Mouse (Mus musculus): ENCODE results near the gene Gm9821. TPM values are rescaled to one million over a fixed set of nuclear protein-coding genes. Genes with fewer than 3 reads are reported as not detected.

Gm9821 gene
- total RNA-seq (2014; rRNA removed) (not detected in 2 replicates), polyA plus RNA-seq (2012; rRNA removed) (not detected in 2 replicates)

GRCm38 (mm10) chr2:91945483-91945882 is at the start of gene Gm9821:
TSS of gene Gm9821 (plus strand) at chr2:91945703.
- peaks cover 6% of the 10 kb centered on the region for H3K4me1 ChIP-seq (ENCODE audit: control insufficient read depth, insufficient read depth, low read length)
- H3K9ac ChIP-seq (ENCODE audit: low read depth, low read length), result no peak within 1 kb of the TSS
- H3K36me3 ChIP-seq (ENCODE audit: control insufficient read depth, insufficient read depth, low read length), result peaks cover 2% of the 10 kb centered on the region; the same call in 1 of the 2 replicates
- H3K79me2 ChIP-seq (ENCODE audit: control insufficient read depth, insufficient read depth, low read length), result peaks cover 29% of the 10 kb centered on the region
- TF ChIP-seq POLR2A (IDR thresholded peaks at IDR 0.05; ENCODE audit: extremely low read depth, insufficient read depth, low read length) (no peak), CTCF (IDR thresholded peaks at IDR 0.05; ENCODE audit: low read depth, low read length) (no peak)
- DNase-seq (ENCODE audit: extremely low read depth, low read depth, low spot score), result no peak
- no peaks in the 10 kb centered on the region for H3K27me3 ChIP-seq (ENCODE audit: control insufficient read depth, insufficient read depth, low read length)
- 96% methylated on average over 18 of the region's 18 CpGs for WGBS
- no peak within 1 kb of the TSS for H3K27ac ChIP-seq (replicated peaks; ENCODE audit: insufficient read depth, low read depth, low read length)
- no peak within 1 kb of the TSS for H3K4me3 ChIP-seq (ENCODE audit: insufficient read depth, low read depth, low read length)

- Histone ChIP-seq H3K79me2 (ENCODE audit: control insufficient read depth, insufficient read depth, low read length) (no peaks in the 10 kb centered on the region), H3K27me3 (ENCODE audit: control insufficient read depth, insufficient read depth, low read length) (no peaks in the 10 kb centered on the region), H3K9ac (ENCODE audit: low read depth, low read length) (no peak overlapping the region), H3K4me3 (ENCODE audit: insufficient read depth, low read depth, low read length) (no peak overlapping the region), H3K27ac (replicated peaks; ENCODE audit: insufficient read depth, low read depth, low read length) (no peak overlapping the region), H3K4me1 (ENCODE audit: control insufficient read depth, insufficient read depth, low read length) (no peaks in the 10 kb centered on the region), H3K36me3 (ENCODE audit: control insufficient read depth, insufficient read depth, low read length) (peaks cover 41% of the 10 kb centered on the region)
- DNase-seq (ENCODE audit: extremely low read depth, low read depth, low spot score), result no peak
- no peak for TF ChIP-seq POLR2A (IDR thresholded peaks at IDR 0.05; ENCODE audit: extremely low read depth, insufficient read depth, low read length)
- TF ChIP-seq CTCF (IDR thresholded peaks at IDR 0.05; ENCODE audit: low read depth, low read length), result no peak
These were observed 47.5 kb upstream of the Gm9821 start for GRCm38 (mm10) chr2:91897968-91898367.

- Histone ChIP-seq H3K4me3 (ENCODE audit: insufficient read depth, low read depth, low read length) (no peak overlapping the region), H3K36me3 (ENCODE audit: control insufficient read depth, insufficient read depth, low read length) (peaks cover 37% of the 10 kb centered on the region), H3K27ac (replicated peaks; ENCODE audit: insufficient read depth, low read depth, low read length) (no peak overlapping the region), H3K79me2 (ENCODE audit: control insufficient read depth, insufficient read depth, low read length) (no peaks in the 10 kb centered on the region), H3K9ac (ENCODE audit: low read depth, low read length) (no peak overlapping the region), H3K4me1 (ENCODE audit: control insufficient read depth, insufficient read depth, low read length) (no peaks in the 10 kb centered on the region), H3K27me3 (ENCODE audit: control insufficient read depth, insufficient read depth, low read length) (no peaks in the 10 kb centered on the region)
- DNase-seq (ENCODE audit: extremely low read depth, low read depth, low spot score), result no peak
- 96% methylated on average over 3 of the region's 3 CpGs for WGBS
- TF ChIP-seq CTCF (IDR thresholded peaks at IDR 0.05; ENCODE audit: low read depth, low read length), result no peak
- no peak for TF ChIP-seq POLR2A (IDR thresholded peaks at IDR 0.05; ENCODE audit: extremely low read depth, insufficient read depth, low read length)
These were observed 46.4 kb upstream of the Gm9821 start for GRCm38 (mm10) chr2:91899141-91899540.

- H3K9ac ChIP-seq (ENCODE audit: low read depth, low read length), result no peak overlapping the region
- H3K4me3 ChIP-seq (ENCODE audit: insufficient read depth, low read depth, low read length), result no peak overlapping the region
- no peak for DNase-seq (ENCODE audit: extremely low read depth, low read depth, low spot score)
- H3K27ac ChIP-seq (replicated peaks; ENCODE audit: insufficient read depth, low read depth, low read length), result no peak overlapping the region
- H3K36me3 ChIP-seq (ENCODE audit: control insufficient read depth, insufficient read depth, low read length), result peaks cover 33% of the 10 kb centered on the region
- WGBS, result 95% methylated on average over 8 of the region's 8 CpGs
- H3K4me1 ChIP-seq (ENCODE audit: control insufficient read depth, insufficient read depth, low read length), result no peaks in the 10 kb centered on the region
- TF ChIP-seq POLR2A (IDR thresholded peaks at IDR 0.05; ENCODE audit: extremely low read depth, insufficient read depth, low read length) (no peak), CTCF (IDR thresholded peaks at IDR 0.05; ENCODE audit: low read depth, low read length) (no peak)
- no peaks in the 10 kb centered on the region for H3K79me2 ChIP-seq (ENCODE audit: control insufficient read depth, insufficient read depth, low read length)
- H3K27me3 ChIP-seq (ENCODE audit: control insufficient read depth, insufficient read depth, low read length), result no peaks in the 10 kb centered on the region
These were observed 45.1 kb upstream of the Gm9821 start for GRCm38 (mm10) chr2:91900431-91900830.

- WGBS, result 83% methylated on average over 5 of the region's 5 CpGs
- Histone ChIP-seq H3K9ac (ENCODE audit: low read depth, low read length) (no peak overlapping the region), H3K27me3 (ENCODE audit: control insufficient read depth, insufficient read depth, low read length) (no peaks in the 10 kb centered on the region), H3K4me1 (ENCODE audit: control insufficient read depth, insufficient read depth, low read length) (peaks cover 3% of the 10 kb centered on the region), H3K36me3 (ENCODE audit: control insufficient read depth, insufficient read depth, low read length) (peaks cover 37% of the 10 kb centered on the region), H3K4me3 (ENCODE audit: insufficient read depth, low read depth, low read length) (no peak overlapping the region), H3K79me2 (ENCODE audit: control insufficient read depth, insufficient read depth, low read length) (no peaks in the 10 kb centered on the region), H3K27ac (replicated peaks; ENCODE audit: insufficient read depth, low read depth, low read length) (no peak overlapping the region)
- TF ChIP-seq POLR2A (IDR thresholded peaks at IDR 0.05; ENCODE audit: extremely low read depth, insufficient read depth, low read length), result no peak
- TF ChIP-seq CTCF (IDR thresholded peaks at IDR 0.05; ENCODE audit: low read depth, low read length), result no peak
- DNase-seq (ENCODE audit: extremely low read depth, low read depth, low spot score), result no peak
These were observed 43.2 kb upstream of the Gm9821 start for GRCm38 (mm10) chr2:91902336-91902735.

- peaks cover 3% of the 10 kb centered on the region for H3K4me1 ChIP-seq (ENCODE audit: control insufficient read depth, insufficient read depth, low read length)
- H3K9ac ChIP-seq (ENCODE audit: low read depth, low read length), result no peak overlapping the region
- no peaks in the 10 kb centered on the region for H3K79me2 ChIP-seq (ENCODE audit: control insufficient read depth, insufficient read depth, low read length)
- peaks cover 34% of the 10 kb centered on the region for H3K36me3 ChIP-seq (ENCODE audit: control insufficient read depth, insufficient read depth, low read length)
- DNase-seq (ENCODE audit: extremely low read depth, low read depth, low spot score), result no peak
- H3K27me3 ChIP-seq (ENCODE audit: control insufficient read depth, insufficient read depth, low read length), result no peaks in the 10 kb centered on the region
- no peak for TF ChIP-seq POLR2A (IDR thresholded peaks at IDR 0.05; ENCODE audit: extremely low read depth, insufficient read depth, low read length)
- no peak for TF ChIP-seq CTCF (IDR thresholded peaks at IDR 0.05; ENCODE audit: low read depth, low read length)
- H3K27ac ChIP-seq (replicated peaks; ENCODE audit: insufficient read depth, low read depth, low read length), result no peak overlapping the region
- H3K4me3 ChIP-seq (ENCODE audit: insufficient read depth, low read depth, low read length), result no peak overlapping the region
- 93% methylated on average over 3 of the region's 3 CpGs for WGBS
These were observed 42.2 kb upstream of the Gm9821 start for GRCm38 (mm10) chr2:91903171-91903925.

Measured in liver, adult 2 months (tissue).